Mouse (Mus musculus) embryonic facial prominence, embryonic 15.5 days (tissue): Measurements from ENCODE around the gene Cdk4. TPM values are rescaled to one million over a fixed set of nuclear protein-coding genes. Genes with fewer than 3 reads are reported as not detected.

ENCODE experiments used
- ATAC-seq: fragments of 200-750 bp; cut with Nextera tagmentation; 2 replicates; pipeline ENCODE4 v1.8.0; 2017; ENCODE audit warnings: low read depth, moderate TSS enrichment; ENCODE audit not compliant: insufficient number of reproducible peaks, low FRiP score, low TSS enrichment
- H3K27ac ChIP-seq: fragments of 300-500 bp; sonication (generic); replicated peaks from 2 replicates; pipeline ENCODE4 v1.5.1; 2015; ENCODE audit warnings: mild to moderate bottlenecking, inconsistent platforms
- H3K27me3 ChIP-seq: fragments of 300-500 bp; sonication (generic); 2 replicates; pipeline ENCODE4 v1.6.1; 2015; ENCODE audit warnings: inconsistent platforms
- H3K36me3 ChIP-seq: fragments of 300-500 bp; sonication (generic); 2 replicates; pipeline ENCODE4 v1.6.1; 2015; ENCODE audit warnings: mild to moderate bottlenecking, inconsistent platforms
- H3K4me1 ChIP-seq: fragments of 300-500 bp; sonication (generic); 2 replicates; pipeline ENCODE4 v1.6.1; 2015; ENCODE audit warnings: inconsistent platforms
- H3K4me2 ChIP-seq: fragments of 300-500 bp; sonication (generic); replicated peaks from 2 replicates; pipeline ENCODE4 v1.6.1; 2015; ENCODE audit warnings: mild to moderate bottlenecking, inconsistent platforms
- H3K4me3 ChIP-seq: fragments of 300-500 bp; sonication (generic); replicated peaks from 2 replicates; pipeline ENCODE4 v1.5.1; 2015; ENCODE audit warnings: mild to moderate bottlenecking, inconsistent platforms
- H3K9ac ChIP-seq: fragments of 300-500 bp; sonication (generic); 2 replicates; pipeline ENCODE4 v1.6.1; 2015; ENCODE audit warnings: inconsistent platforms
- H3K9me3 ChIP-seq: fragments of 300-500 bp; sonication (generic); replicated peaks from 2 replicates; pipeline ENCODE4 v1.6.1; 2016; ENCODE audit warnings: inconsistent platforms
- WGBS: fragments of 180-500 bp; shearing (Covaris S2); methylation state at CpG from one replicate; pipeline ENCODE4 v1.1.7; 2015; 5-methylcytosine and 5-hydroxymethylcytosine counted together
- polyA plus RNA-seq: library from polyadenylated mRNA; unstranded; fragments of >200 nt; fragmentation: Nextera tagmentation; extraction: Ambion mirVana; gene quantifications from 2 replicates; pipeline ENCODE4 v1.2.1, GENCODE M21; 2015

Cdk4 gene
- polyA plus RNA-seq, 1 experiment from 2014 or later: 1,372 TPM

DNA sequence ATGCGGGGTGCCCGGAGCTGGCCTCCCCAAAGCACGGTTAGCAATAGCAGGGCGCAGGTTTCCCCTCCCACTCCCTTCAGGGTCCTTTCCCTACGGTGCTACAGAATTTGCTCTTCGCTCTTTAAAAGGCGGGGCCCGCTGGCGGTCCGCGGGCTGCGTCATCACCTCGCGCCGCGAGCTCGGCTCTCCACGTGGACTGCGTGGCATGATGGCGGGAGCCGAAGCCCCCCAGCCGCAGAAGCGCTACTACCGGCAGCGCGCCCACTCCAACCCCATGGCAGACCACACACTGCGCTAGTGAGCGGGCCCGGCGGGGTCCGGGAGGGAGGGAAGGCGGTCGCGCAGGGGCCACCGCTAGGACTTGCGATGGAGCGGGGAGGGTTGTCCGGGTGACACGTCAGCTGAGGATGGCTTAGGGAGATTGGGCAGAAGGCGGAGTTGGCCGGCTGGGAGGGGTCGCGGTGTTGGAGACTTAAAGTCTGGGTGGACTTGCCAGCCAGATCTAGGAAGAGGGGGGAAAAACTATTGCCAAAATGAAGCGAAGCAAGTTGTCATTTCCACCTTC, 21.5 kb upstream of the Cdk4 start:
- no peaks in the 10 kb centered on the region for H3K9me3 ChIP-seq
- peaks cover 23% of the 10 kb centered on the region for H3K4me1 ChIP-seq
- peak; percentile 86 for ATAC-seq
- H3K27ac ChIP-seq: peak overlapping the region; percentile 90
- H3K4me2 ChIP-seq: peak overlapping the region; percentile 97
- peaks cover 2% of the 10 kb centered on the region; the same call in 1 of the 2 replicates for H3K27me3 ChIP-seq
- peak overlapping the region; percentile 77 for H3K9ac ChIP-seq
- WGBS: under 1% methylated on average over 44 of the region's 44 CpGs
- H3K4me3 ChIP-seq: peak overlapping the region; percentile 89
- H3K36me3 ChIP-seq: peaks cover 14% of the 10 kb centered on the region

- peak overlapping the region; percentile 77 for H3K9ac ChIP-seq
- no peaks in the 10 kb centered on the region for H3K9me3 ChIP-seq
- H3K27ac ChIP-seq: peak overlapping the region; percentile 90
- H3K4me1 ChIP-seq: peaks cover 23% of the 10 kb centered on the region
- H3K36me3 ChIP-seq: peaks cover 14% of the 10 kb centered on the region
- H3K4me3 ChIP-seq: peak overlapping the region; percentile 89
- peak overlapping the region; percentile 97 for H3K4me2 ChIP-seq
- peaks cover 9% of the 10 kb centered on the region for H3K27me3 ChIP-seq
- WGBS: 14% methylated on average over 5 of the region's 5 CpGs
- ATAC-seq: no peak
Measured at GRCm38 (mm10) chr10:127042468-127043115, 20.7 kb upstream of the Cdk4 start.

GRCm38 (mm10) chr10:127043187-127043586, 20.1 kb upstream of the Cdk4 start:
- no peak overlapping the region for H3K4me2 ChIP-seq
- no peak overlapping the region for H3K9ac ChIP-seq
- H3K27ac ChIP-seq: no peak overlapping the region
- no peak for ATAC-seq
- no peaks in the 10 kb centered on the region for H3K9me3 ChIP-seq
- peaks cover 15% of the 10 kb centered on the region for H3K27me3 ChIP-seq
- H3K4me1 ChIP-seq: peaks cover 25% of the 10 kb centered on the region
- H3K4me3 ChIP-seq: 0 out of 2 replicates have a peak overlapping the region, but pooled peaks have one; percentile 89
- WGBS: 89% methylated on average over 6 of the region's 6 CpGs
- H3K36me3 ChIP-seq: peaks cover 14% of the 10 kb centered on the region

GRCm38 (mm10) chr10:127047954-127048353, 15.4 kb upstream of the Cdk4 start, which contains the start of gene Cyp27b1:
TSS of gene Cyp27b1 (plus strand) at chr10:127048250.
- H3K4me1 ChIP-seq: peaks cover 23% of the 10 kb centered on the region
- H3K27ac ChIP-seq: no peak within 1 kb of the TSS
- whole genome bisulfite sequencing: 25% methylated on average over 5 of the region's 5 CpGs

GRCm38 (mm10) chr10:127048608-127049394, 14.5 kb upstream of the Cdk4 start:
- H3K4me2 ChIP-seq: peak overlapping the region; percentile 36
- H3K27me3 ChIP-seq: peaks cover 55% of the 10 kb centered on the region
- H3K4me3 ChIP-seq: peak overlapping the region; percentile 19
- peaks cover 20% of the 10 kb centered on the region for H3K4me1 ChIP-seq
- no peak for ATAC-seq
- WGBS: 4% methylated on average over 35 of the region's 35 CpGs
- no peak overlapping the region for H3K9ac ChIP-seq
- H3K9me3 ChIP-seq: no peaks in the 10 kb centered on the region
- H3K36me3 ChIP-seq: peaks cover 7% of the 10 kb centered on the region
- H3K27ac ChIP-seq: no peak overlapping the region

More at GRCm38 (mm10) chr10:127047954-127048353, 15.4 kb upstream of the Cdk4 start, which contains the start of gene Cyp27b1:
- Histone ChIP-seq H3K9ac (no peak within 1 kb of the TSS), H3K27me3 (peaks cover 55% of the 10 kb centered on the region), H3K4me2 (peak within 1 kb of the TSS; percentile 36), H3K9me3 (no peaks in the 10 kb centered on the region), H3K36me3 (peaks cover 14% of the 10 kb centered on the region), H3K4me3 (peak within 1 kb of the TSS; percentile 19)
- no peak for ATAC-seq

DNA sequence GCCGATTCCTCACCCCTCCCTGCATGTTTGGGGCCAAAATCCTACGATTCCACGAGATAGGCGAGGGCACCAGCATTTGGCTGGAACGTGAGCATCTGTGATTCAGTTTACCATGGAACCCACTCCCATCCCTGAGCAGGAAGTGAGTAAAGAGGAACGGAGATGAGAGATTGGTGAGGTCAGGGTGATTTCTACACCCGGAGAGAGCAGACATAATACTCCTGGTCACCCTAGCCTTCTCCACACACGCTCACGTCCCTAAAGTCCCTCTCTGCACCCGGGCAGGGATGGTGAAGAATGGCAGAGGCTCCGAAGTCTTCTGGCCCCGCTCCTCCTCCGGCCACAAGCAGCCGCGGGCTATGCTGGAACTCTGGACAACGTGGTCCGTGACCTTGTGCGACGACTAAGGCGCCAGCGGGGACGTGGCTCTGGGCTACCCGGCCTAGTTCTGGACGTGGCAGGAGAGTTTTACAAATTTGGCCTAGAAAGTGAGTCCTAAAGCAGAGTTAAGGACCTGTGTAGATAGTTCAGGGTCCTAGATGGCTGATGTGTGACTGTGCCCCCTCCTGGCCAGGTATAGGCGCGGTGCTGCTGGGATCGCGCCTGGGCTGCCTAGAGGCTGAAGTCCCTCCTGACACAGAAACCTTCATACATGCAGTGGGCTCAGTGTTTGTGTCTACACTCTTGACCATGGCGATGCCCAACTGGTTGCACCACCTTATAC, 13.8 kb upstream of the Cdk4 start:
- H3K9me3 ChIP-seq: no peaks in the 10 kb centered on the region
- peak overlapping the region; percentile 36 for H3K4me2 ChIP-seq
- H3K27ac ChIP-seq: no peak overlapping the region
- H3K9ac ChIP-seq: no peak overlapping the region
- ATAC-seq: no peak
- 3% methylated on average over 29 of the region's 29 CpGs for WGBS
- peak overlapping the region; percentile 19 for H3K4me3 ChIP-seq
- H3K4me1 ChIP-seq: peaks cover 20% of the 10 kb centered on the region
- peaks cover 55% of the 10 kb centered on the region for H3K27me3 ChIP-seq
- peaks cover 6% of the 10 kb centered on the region for H3K36me3 ChIP-seq

DNA sequence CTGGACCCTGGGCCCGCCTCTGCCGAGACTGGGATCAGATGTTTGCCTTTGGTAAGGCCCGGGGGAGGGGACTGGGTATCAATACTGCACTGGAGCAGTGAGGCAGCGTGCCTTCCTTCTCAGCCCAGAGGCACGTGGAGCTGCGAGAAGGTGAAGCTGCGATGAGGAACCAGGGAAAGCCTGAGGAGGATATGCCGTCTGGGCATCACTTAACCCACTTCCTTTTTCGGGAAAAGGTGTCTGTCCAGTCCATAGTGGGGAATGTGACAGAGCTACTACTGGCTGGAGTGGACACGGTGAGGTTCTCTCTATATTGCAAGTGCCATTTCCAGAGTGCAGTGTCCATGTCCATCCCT, 13.2 kb upstream of the Cdk4 start:
- no peak for ATAC-seq

DNA sequence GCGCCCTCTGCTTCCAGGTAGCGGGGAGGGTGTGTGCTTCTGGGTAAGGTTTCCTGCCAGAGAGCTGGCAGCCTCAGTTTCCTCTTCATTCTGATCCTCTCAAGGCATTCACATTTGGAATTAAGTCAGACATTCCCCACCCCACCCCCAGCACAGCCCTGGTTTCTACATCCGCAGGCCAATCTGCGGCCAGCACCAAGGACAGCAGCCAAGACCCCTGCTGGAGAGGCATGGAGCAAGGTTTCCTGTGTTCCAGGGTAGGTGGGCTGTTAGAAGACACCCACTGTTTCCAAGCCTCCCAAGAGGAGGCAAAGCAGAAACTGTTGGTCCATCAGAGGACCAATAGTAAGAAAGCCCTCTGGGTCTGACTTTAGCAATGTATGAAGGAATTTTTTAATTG, 8.7 kb upstream of the Cdk4 start:
- H3K4me3 ChIP-seq: no peak overlapping the region
- peaks cover 18% of the 10 kb centered on the region for H3K4me1 ChIP-seq
- H3K27ac ChIP-seq: no peak overlapping the region
- H3K36me3 ChIP-seq: peaks cover 20% of the 10 kb centered on the region
- no peaks in the 10 kb centered on the region for H3K9me3 ChIP-seq
- H3K4me2 ChIP-seq: no peak overlapping the region
- H3K27me3 ChIP-seq: peaks cover 25% of the 10 kb centered on the region
- no peak overlapping the region for H3K9ac ChIP-seq
- ATAC-seq: no peak
- WGBS: 64% methylated on average over 4 of the region's 4 CpGs

More for the DNA sequence above, 13.2 kb upstream of the Cdk4 start:
- Histone ChIP-seq H3K4me2 (no peak overlapping the region), H3K9me3 (no peaks in the 10 kb centered on the region), H3K4me1 (peaks cover 20% of the 10 kb centered on the region), H3K9ac (no peak overlapping the region), H3K27ac (no peak overlapping the region), H3K27me3 (peaks cover 55% of the 10 kb centered on the region), H3K4me3 (0 out of 2 replicates have a peak overlapping the region, but pooled peaks have one; percentile 19), H3K36me3 (peaks cover under 1% of the 10 kb centered on the region; the same call in 1 of the 2 replicates)
- WGBS: 15% methylated on average over 10 of the region's 10 CpGs

- Histone ChIP-seq H3K9me3 (no peaks in the 10 kb centered on the region), H3K9ac (no peak overlapping the region), H3K27me3 (peaks cover 18% of the 10 kb centered on the region), H3K4me1 (peaks cover 16% of the 10 kb centered on the region), H3K27ac (no peak overlapping the region), H3K36me3 (peaks cover 20% of the 10 kb centered on the region), H3K4me3 (no peak overlapping the region), H3K4me2 (no peak overlapping the region)
- WGBS: 85% methylated on average over 8 of the region's 8 CpGs
- no peak for ATAC-seq
Measured at GRCm38 (mm10) chr10:127055406-127055805, 7.9 kb upstream of the Cdk4 start.

DNA sequence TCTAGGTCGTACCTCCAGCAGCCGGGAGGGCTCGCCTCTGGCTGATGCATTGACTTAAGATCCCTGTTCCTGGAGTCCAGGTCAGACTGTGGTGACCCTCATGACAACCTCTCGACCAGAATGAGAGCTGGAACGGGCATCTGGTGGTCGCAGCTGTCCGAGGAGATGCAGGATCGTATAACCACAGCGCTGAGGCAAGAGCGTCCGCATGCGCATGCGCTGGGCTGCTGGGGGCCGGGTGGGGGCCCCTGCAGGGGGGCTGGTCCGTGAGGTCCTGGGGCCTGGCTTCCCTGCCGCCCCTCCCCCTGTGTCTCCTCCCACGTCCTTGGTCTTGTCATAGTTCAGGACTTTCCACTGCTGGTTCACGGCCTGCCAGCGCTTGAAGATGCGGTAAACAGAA, 6.8 kb upstream of the Cdk4 start:
- no peak overlapping the region for H3K4me2 ChIP-seq
- WGBS: 81% methylated on average over 20 of the region's 20 CpGs
- ATAC-seq: no peak
- no peak overlapping the region for H3K4me3 ChIP-seq
- H3K4me1 ChIP-seq: peaks cover 20% of the 10 kb centered on the region
- peaks cover 7% of the 10 kb centered on the region; the same call in 1 of the 2 replicates for H3K27me3 ChIP-seq
- no peaks in the 10 kb centered on the region for H3K9me3 ChIP-seq
- H3K36me3 ChIP-seq: peaks cover 20% of the 10 kb centered on the region
- no peak overlapping the region for H3K9ac ChIP-seq
- no peak overlapping the region for H3K27ac ChIP-seq

- H3K36me3 ChIP-seq: peaks cover 20% of the 10 kb centered on the region
- 2% methylated on average over 9 of the region's 9 CpGs for WGBS
- no peak overlapping the region for H3K9ac ChIP-seq
- no peak for ATAC-seq
- peak overlapping the region; percentile 78 for H3K4me3 ChIP-seq
- H3K4me1 ChIP-seq: peaks cover 24% of the 10 kb centered on the region
- H3K9me3 ChIP-seq: no peaks in the 10 kb centered on the region
- H3K27ac ChIP-seq: no peak overlapping the region
- no peaks in the 10 kb centered on the region for H3K27me3 ChIP-seq
- peak overlapping the region; percentile 86 for H3K4me2 ChIP-seq
Measured at GRCm38 (mm10) chr10:127058161-127058560, 5.2 kb upstream of the Cdk4 start.
